Mouse (Mus musculus) kidney, embryonic 15.5 days (tissue): ENCODE measurements around the gene Taf1b. TPM values are rescaled to one million over a fixed set of nuclear protein-coding genes. Genes with fewer than 3 reads are reported as not detected.

Experiments
- ATAC-seq: fragments of 200-750 bp; cut with Nextera tagmentation; replicated peaks from 2 replicates; pipeline ENCODE4 v1.8.0; 2017; ENCODE audit warnings: moderate TSS enrichment; ENCODE audit not compliant: low FRiP score
- H3K27ac ChIP-seq: fragments of 300-500 bp; sonication (generic); 2 replicates; pipeline ENCODE4 v1.5.1; 2015; ENCODE audit warnings: mild to moderate bottlenecking, inconsistent platforms
- H3K27me3 ChIP-seq: fragments of 300-500 bp; sonication (generic); 2 replicates; pipeline ENCODE4 v1.6.1; 2015; ENCODE audit warnings: inconsistent platforms
- H3K36me3 ChIP-seq: fragments of 300-500 bp; sonication (generic); 2 replicates; pipeline ENCODE4 v1.6.1; 2015; ENCODE audit warnings: inconsistent platforms
- H3K4me1 ChIP-seq: fragments of 300-500 bp; sonication (generic); 2 replicates; pipeline ENCODE4 v1.6.1; 2015; ENCODE audit warnings: inconsistent platforms
- H3K4me2 ChIP-seq: fragments of 300-500 bp; sonication (generic); 2 replicates; pipeline ENCODE4 v1.6.1; 2015; ENCODE audit warnings: moderate library complexity, mild to moderate bottlenecking, inconsistent platforms
- H3K4me3 ChIP-seq: fragments of 300-500 bp; sonication (generic); replicated peaks from 2 replicates; pipeline ENCODE4 v1.5.1; 2015; ENCODE audit warnings: mild to moderate bottlenecking, inconsistent platforms
- H3K9ac ChIP-seq: fragments of 300-500 bp; sonication (generic); 2 replicates; pipeline ENCODE4 v1.6.1; 2015; ENCODE audit warnings: mild to moderate bottlenecking, inconsistent platforms
- H3K9me3 ChIP-seq: fragments of 300-500 bp; sonication (generic); replicated peaks from 2 replicates; pipeline ENCODE4 v1.6.1; 2016; ENCODE audit warnings: inconsistent platforms
- WGBS: fragments of 180-500 bp; shearing (Covaris S2); methylation state at CpG from one replicate; pipeline ENCODE4 v1.1.7; 2015; ENCODE audit warnings: mixed read lengths; 5-methylcytosine and 5-hydroxymethylcytosine counted together
- polyA plus RNA-seq: library from polyadenylated mRNA; unstranded; fragments of >200 nt; fragmentation: Nextera tagmentation; extraction: Ambion mirVana; gene quantifications from 2 replicates; pipeline ENCODE4 v1.2.1, GENCODE M21; 2015

Gene Taf1b
- polyA plus RNA-seq, 1 experiment from 2014 or later = 32.6 TPM

DNA sequence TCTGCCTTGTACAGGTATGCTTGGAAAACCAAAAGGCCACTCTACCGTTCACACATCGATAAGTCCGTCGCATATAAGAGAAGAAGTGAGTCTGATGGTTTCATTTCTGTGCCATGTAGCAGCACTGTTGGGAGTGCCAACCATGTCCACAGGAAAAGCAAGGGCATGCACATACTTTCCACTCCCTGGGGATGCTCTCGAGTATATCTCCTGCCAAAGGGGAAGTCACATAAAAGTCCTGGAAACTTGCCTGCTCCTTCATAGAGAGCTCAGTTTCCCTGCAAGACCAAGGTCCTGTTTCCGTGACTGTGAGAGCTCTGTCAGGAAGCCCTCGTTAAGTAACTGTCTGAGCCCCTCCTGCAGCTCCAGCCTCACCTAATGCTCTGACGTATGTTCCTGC, 57.8 kb downstream of the Taf1b start:
- Histone ChIP-seq H3K27me3 (no peaks in the 10 kb centered on the region), H3K4me1 (no peaks in the 10 kb centered on the region), H3K4me2 (no peak overlapping the region), H3K4me3 (no peak overlapping the region), H3K9me3 (no peaks in the 10 kb centered on the region), H3K27ac (no peak overlapping the region), H3K9ac (no peak overlapping the region), H3K36me3 (peaks cover 25% of the 10 kb centered on the region)
- WGBS = 75% methylated on average over 8 of the region's 8 CpGs
- no peak for ATAC-seq

DNA sequence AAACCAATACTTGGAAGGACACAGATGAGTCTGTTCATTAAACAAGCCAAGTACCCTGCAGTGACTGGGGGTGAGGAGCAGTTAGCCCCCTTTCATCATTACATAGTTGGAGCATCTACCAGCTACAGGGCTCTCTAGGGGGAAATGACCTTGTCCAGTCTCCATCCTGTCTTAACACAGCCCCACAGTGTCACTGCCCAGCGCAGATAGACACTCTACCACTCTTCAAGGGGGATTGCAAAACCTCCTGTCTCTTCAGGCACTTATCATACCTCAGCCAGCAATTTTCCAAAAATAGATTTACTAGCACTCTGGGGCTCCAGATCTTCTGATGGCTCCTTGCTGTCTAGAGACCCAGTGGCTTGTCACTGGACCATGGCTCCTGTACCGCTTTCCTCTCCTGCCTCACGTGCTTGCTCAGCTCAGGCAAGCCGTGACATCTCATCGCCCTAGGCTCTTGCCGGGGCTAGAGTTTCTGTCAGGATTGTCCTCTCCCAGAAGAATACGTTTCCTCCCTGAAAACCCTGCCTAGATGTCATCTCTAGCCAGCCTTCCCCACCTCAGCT, 65.3 kb downstream of the Taf1b start:
- no peak overlapping the region for H3K4me2 ChIP-seq
- H3K4me1 ChIP-seq = no peaks in the 10 kb centered on the region
- H3K27me3 ChIP-seq = no peaks in the 10 kb centered on the region
- H3K9me3 ChIP-seq = no peaks in the 10 kb centered on the region
- H3K27ac ChIP-seq = no peak overlapping the region
- no peak for ATAC-seq
- 83% methylated on average over 7 of the region's 7 CpGs for WGBS
- H3K4me3 ChIP-seq = no peak overlapping the region
- H3K9ac ChIP-seq = no peak overlapping the region
- H3K36me3 ChIP-seq = peaks cover 2% of the 10 kb centered on the region; the same call in 1 of the 2 replicates

DNA sequence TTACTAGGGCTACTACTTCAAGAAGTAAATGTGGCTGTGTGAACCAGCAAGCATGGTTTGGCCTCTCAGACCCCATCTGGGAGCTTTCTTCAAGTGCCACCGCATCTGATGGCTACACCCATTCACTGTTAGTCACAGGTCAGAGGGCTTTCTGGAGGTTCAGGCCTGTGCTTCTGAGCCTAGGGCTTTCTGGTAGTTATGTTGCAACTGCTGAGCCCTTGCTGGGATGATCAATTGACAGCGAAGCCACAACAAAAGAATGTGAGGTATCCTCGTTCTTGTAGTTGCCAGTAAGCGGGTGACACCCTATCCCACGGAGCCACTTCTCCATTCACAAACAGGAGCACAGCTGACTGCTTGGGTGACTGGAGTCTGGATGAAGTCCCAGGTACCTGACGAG, 67.2 kb downstream of the Taf1b start:
- no peak for ATAC-seq
- no peak overlapping the region for H3K4me3 ChIP-seq
- peaks cover 7% of the 10 kb centered on the region; the same call in 1 of the 2 replicates for H3K27me3 ChIP-seq
- H3K9ac ChIP-seq = no peak overlapping the region
- no peak overlapping the region for H3K4me2 ChIP-seq
- H3K27ac ChIP-seq = no peak overlapping the region
- H3K36me3 ChIP-seq = no peaks in the 10 kb centered on the region
- H3K9me3 ChIP-seq = no peaks in the 10 kb centered on the region
- WGBS = 75% methylated on average over 6 of the region's 6 CpGs
- no peaks in the 10 kb centered on the region for H3K4me1 ChIP-seq

DNA sequence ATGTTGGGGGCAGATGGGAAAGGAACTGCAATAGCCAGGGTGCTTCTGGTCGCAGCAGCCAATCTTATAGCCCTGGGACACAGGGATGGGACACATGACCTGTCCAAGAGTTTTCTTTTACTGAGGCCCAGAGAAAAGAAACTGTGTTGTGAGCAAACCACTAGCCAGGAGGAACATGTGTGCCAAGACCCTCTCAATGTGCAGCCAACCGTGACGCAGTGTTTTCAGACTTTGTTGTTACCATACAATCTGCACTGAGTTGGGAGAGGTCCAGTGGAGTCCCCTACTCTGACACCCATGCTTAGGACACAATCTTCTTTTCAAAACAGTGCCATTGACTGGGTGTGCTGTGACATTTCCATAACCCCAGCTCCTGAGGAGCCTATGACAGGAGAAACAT, 69.4 kb downstream of the Taf1b start:
- H3K27me3 ChIP-seq = peaks cover 25% of the 10 kb centered on the region
- H3K27ac ChIP-seq = no peak overlapping the region
- ATAC-seq = no peak
- H3K4me1 ChIP-seq = peaks cover 9% of the 10 kb centered on the region
- H3K4me3 ChIP-seq = no peak overlapping the region
- no peaks in the 10 kb centered on the region for H3K36me3 ChIP-seq
- H3K9me3 ChIP-seq = no peaks in the 10 kb centered on the region
- 84% methylated on average over 3 of the region's 3 CpGs for WGBS
- no peak overlapping the region for H3K9ac ChIP-seq
- no peak overlapping the region for H3K4me2 ChIP-seq

DNA sequence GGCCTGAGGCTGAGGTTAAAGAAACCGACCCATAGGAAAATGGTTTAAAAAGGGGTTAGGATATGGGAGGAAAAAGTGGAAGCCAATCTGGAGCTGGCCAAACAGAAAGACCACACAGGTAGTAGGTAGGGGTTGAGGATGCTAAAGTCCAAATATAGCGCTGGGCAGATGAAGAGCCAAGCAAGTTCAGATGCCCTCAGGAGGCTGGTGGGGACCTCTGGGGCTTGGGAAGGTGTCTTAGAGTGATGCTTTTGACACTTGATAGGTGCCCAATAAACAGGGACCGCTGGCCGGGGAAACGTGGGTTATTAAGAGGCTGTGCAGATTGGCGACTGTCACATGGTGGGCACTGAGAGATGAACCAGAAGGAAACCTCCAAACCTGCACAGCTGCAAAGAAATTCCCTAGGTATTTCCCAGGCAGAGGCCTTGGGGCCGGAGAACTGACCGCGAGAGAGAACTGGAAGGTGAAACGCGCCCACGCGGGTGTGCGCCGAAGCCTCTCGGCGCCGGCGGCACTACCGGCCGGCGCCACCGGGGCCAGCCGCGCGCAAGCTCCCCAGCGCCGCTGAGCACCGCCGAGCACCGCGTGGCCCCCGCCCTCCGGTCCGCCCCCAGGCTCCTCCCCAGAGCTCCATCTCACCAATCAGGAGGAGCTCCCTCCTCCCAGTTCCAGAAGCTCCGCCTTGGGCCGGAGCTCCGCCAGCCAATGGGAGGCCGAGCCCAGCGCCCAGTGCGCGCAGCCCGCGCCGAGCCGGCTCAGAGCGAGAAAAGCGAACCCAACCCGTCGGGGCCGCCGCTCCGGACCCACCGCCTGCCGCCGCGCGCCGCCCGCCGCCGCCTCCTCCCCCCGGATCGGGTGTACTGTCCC, 73.6 kb downstream of the Taf1b start, which contains the start of gene Grhl1:
Gene Grhl1, plus strand, starts transcription at position 761 of the 870 bp plus-strand sequence.
- no peaks in the 10 kb centered on the region for H3K9me3 ChIP-seq
- peak within 1 kb of the TSS; percentile 48 for H3K9ac ChIP-seq
- no peak within 1 kb of the TSS for H3K27ac ChIP-seq
- peaks cover 45% of the 10 kb centered on the region for H3K27me3 ChIP-seq
- H3K36me3 ChIP-seq = no peaks in the 10 kb centered on the region
- peak within 1 kb of the TSS; percentile 90 for H3K4me2 ChIP-seq
- peak; percentile 99 for ATAC-seq
- H3K4me3 ChIP-seq = peak within 1 kb of the TSS; percentile 67
- peaks cover 35% of the 10 kb centered on the region for H3K4me1 ChIP-seq
- WGBS = 1% methylated on average over 62 of the region's 64 CpGs

DNA sequence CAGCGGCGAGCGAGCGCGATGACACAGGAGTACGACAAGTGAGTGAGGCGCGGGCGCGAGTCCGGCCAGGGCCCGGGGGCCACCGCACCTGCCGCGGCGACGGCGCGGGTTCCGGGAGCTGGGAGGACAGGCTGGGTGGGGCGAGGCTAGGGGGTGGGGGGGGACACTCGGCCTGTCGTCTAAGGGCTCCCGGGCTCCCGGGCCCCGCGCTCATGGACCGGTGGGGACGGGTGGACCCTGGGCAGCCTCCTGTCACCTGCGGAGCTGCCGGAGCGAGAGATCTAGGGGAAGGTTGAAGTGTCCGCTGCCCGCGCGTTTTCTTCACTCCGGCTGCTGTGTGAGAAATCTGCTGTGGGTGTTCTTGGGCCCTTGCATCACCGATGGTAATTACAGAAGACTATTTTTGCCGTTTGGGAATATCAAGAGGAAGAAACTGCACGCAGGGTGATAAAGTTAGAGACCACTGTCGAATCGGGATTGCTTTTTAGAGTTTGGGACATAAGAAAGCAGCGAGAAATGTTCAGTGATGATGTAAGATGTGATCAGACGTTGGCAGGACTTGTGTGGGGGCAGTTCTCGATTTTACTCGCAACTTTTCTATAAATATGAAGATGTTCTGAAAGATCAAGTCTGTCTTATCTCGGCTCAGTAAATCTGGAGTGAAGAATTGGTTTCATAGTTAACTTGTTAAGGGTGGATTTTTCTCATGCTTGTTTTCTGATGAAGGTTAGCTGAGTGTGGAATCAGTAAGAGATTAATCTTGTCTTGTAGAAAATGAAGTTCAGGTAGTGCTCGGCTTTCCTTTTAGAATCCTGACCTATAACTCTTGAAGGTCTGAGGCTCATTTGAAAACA, 74.5 kb downstream of the Taf1b start:
- Histone ChIP-seq H3K27ac (no peak overlapping the region), H3K36me3 (no peaks in the 10 kb centered on the region), H3K4me1 (peaks cover 35% of the 10 kb centered on the region), H3K4me2 (peak overlapping the region; percentile 90), H3K9ac (peak overlapping the region; percentile 48), H3K4me3 (peak overlapping the region; percentile 67), H3K9me3 (no peaks in the 10 kb centered on the region), H3K27me3 (peaks cover 49% of the 10 kb centered on the region)
- 5% methylated on average over 47 of the region's 48 CpGs for WGBS
- peak; percentile 54 for ATAC-seq

DNA sequence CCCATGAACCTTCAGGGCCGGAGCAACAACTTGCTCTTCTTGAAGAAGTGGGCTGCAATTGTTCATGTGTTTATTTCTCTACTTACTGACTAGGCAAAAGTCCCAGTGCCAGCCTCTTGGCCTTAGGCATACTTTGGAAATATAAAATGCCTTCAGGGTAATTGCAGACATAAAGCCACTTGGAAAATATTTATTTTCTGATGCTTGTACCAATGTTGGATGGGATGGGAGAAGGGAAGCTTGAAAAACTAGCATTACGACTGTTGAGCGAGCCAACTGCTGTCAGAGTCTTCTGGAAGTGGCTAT, 75.1 kb downstream of the Taf1b start:
- no peak overlapping the region for H3K27ac ChIP-seq
- H3K36me3 ChIP-seq = no peaks in the 10 kb centered on the region
- H3K4me3 ChIP-seq = peak overlapping the region; percentile 67
- no peak for ATAC-seq
- no peak overlapping the region for H3K9ac ChIP-seq
- no peaks in the 10 kb centered on the region for H3K9me3 ChIP-seq
- peaks cover 35% of the 10 kb centered on the region for H3K4me1 ChIP-seq
- peaks cover 49% of the 10 kb centered on the region for H3K27me3 ChIP-seq
- H3K4me2 ChIP-seq = peak overlapping the region; percentile 90
- WGBS = 49% methylated on average over 3 of the region's 3 CpGs

DNA sequence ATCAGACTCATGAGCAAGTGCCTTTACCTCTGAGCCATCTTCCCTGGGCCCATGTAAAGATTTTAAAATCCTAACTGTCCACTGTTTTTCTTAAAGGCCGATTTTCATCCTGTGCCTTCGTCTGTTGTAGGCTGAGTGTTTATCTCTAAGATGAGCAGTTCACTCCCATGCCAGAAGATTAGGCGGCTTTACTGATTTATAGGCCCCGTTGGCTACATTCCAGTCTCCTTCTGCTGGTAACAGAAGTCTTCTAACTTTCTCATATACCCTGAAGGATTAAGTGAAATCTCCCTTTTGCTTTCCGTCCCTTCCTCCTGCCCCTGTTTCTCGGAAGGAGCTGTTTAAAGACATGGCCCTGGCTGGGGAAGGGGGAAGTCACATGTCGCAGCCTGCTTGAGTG, 76.7 kb downstream of the Taf1b start:
- Histone ChIP-seq H3K4me1 (peaks cover 35% of the 10 kb centered on the region), H3K9ac (no peak overlapping the region), H3K27me3 (peaks cover 47% of the 10 kb centered on the region), H3K9me3 (no peaks in the 10 kb centered on the region), H3K27ac (0 out of 2 replicates have a peak overlapping the region, but pooled peaks have one; percentile 18), H3K36me3 (no peaks in the 10 kb centered on the region), H3K4me3 (no peak overlapping the region), H3K4me2 (0 out of 2 replicates have a peak overlapping the region, but pooled peaks have one; percentile 7)
- 18% methylated on average over 7 of the region's 7 CpGs for WGBS
- ATAC-seq = no peak

DNA sequence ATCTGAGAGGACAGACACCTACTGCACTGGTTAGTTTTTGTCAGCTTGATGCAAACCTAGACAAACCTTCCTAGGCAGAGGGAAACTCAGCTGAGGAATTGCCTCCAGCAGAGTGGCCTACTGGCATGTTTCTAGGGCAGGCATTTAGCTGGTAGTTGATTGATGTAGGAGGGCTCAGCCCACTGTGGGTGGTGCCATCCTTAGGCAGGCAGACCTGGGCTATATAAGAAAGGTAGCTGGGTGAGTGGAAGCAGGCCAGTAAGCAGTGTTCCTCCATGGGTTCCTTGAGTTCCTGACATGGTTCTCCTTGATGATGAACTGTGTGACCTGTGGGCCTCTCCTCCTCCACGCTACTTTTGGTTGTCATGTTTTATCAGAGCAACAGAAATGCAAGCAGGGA, 82.3 kb downstream of the Taf1b start:
- Histone ChIP-seq H3K9me3 (no peaks in the 10 kb centered on the region), H3K27ac (no peak overlapping the region), H3K4me2 (no peak overlapping the region), H3K4me3 (no peak overlapping the region), H3K36me3 (peaks cover 3% of the 10 kb centered on the region; the same call in 1 of the 2 replicates), H3K9ac (no peak overlapping the region), H3K4me1 (peaks cover 10% of the 10 kb centered on the region), H3K27me3 (peaks cover 8% of the 10 kb centered on the region; the same call in 1 of the 2 replicates)
- 76% methylated on average over 1 of the region's 1 CpGs for WGBS
- no peak for ATAC-seq

DNA sequence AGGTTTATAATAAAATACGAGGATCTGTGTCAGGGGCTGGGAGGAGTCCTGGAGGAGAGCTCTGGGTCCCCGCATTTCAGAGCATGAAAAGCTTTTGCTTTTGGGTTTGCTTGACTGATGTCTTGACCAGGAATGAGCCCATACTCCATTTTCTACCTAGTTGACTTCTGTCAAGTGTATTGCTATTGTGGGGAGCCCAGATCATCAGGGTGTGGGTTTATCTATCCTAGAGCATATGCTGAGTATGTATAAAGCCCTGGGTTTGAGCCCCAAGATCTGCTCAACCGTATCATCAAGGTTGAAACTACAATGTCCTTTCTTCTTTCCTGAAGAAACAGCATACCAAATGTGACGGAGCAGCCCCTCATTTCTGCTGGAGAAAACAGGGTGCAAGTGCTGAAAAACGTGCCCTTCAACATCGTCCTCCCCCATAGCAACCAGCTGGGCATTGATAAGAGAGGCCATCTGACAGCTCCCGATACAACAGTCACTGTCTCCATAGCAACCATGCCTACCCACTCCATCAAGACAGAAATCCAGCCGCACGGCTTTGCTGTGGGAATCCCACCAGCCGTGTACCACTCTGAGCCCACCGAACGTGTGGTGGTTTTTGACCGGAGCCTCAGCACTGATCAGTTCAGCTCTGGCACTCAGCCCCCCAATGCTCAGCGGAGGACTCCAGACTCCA, 83.0 kb downstream of the Taf1b start:
- Histone ChIP-seq H3K4me3 (no peak overlapping the region), H3K4me1 (peaks cover 5% of the 10 kb centered on the region)

DNA sequence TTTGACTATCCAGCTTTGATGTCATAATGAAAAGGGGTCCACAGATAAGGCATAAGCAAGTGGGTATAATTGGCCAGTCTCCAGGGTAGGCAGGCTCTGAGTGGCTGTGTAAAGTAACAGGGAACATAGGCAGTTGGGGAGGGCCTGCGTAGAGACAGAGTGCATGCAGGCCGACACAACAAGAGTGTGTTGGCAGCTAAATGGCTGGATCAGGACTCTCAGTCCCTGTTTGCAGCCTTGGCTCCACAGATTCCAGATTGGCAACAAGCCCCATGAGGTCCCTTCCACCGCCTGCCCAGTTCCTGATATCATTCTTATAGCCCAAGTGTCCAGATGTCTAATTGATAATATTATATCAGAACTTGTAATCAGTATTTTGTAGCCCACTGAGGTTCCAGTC, 85.5 kb downstream of the Taf1b start:
- Histone ChIP-seq H3K36me3 (peaks cover 3% of the 10 kb centered on the region; the same call in 1 of the 2 replicates), H3K4me3 (no peak overlapping the region), H3K4me1 (peaks cover 11% of the 10 kb centered on the region; the same call in 1 of the 2 replicates), H3K4me2 (no peak overlapping the region), H3K27ac (no peak overlapping the region), H3K9ac (no peak overlapping the region), H3K9me3 (no peaks in the 10 kb centered on the region), H3K27me3 (no peaks in the 10 kb centered on the region)
- ATAC-seq = no peak
- 86% methylated on average over 3 of the region's 3 CpGs for WGBS

More for the DNA sequence above, 83.0 kb downstream of the Taf1b start:
- Histone ChIP-seq H3K27ac (no peak overlapping the region), H3K9me3 (no peaks in the 10 kb centered on the region), H3K9ac (no peak overlapping the region), H3K27me3 (peaks cover 8% of the 10 kb centered on the region; the same call in 1 of the 2 replicates), H3K4me2 (no peak overlapping the region), H3K36me3 (peaks cover 3% of the 10 kb centered on the region; the same call in 1 of the 2 replicates)
- WGBS = 85% methylated on average over 14 of the region's 14 CpGs
- no peak for ATAC-seq
